Mouse (Mus musculus) erythroblast, adult 5-6 weeks (primary cell): ENCODE results near the gene Mab21l2. TPM values are rescaled to one million over a fixed set of nuclear protein-coding genes. Genes with fewer than 3 reads are reported as not detected.
A peak's percentile ranks its signal among the peaks of the same experiment; 100 is the strongest.

Experiments used
- ATAC-seq: replicated peaks from 2 replicates; pipeline ENCODE4 v1.8.0; 2016; ENCODE audit warnings: moderate number of reproducible peaks, mild to moderate bottlenecking, moderate TSS enrichment, inconsistent platforms; ENCODE audit not compliant: poor library complexity, low FRiP score, severe bottlenecking
- total RNA-seq, 2 experiments: library from RNA; stranded (forward) in 1 of 2; stranded (reverse) in 1 of 2; fragments of 150-400 nt in 1 of 2; fragments of 200-764, 138-1000 nt in 1 of 2; gene quantifications; 2 replicates each; pipeline versions ENCODE4 v1.2.3 to v1.2.4; 2015 to 2017; ENCODE audit warnings: low replicate concordance in 2 of 2

Gene Mab21l2
- total RNA-seq (2015; ENCODE audit: low replicate concordance): not detected in 2 replicates
- not detected in 2 replicates for total RNA-seq (2017; ENCODE audit: low replicate concordance)

GRCm38 (mm10) chr3:86548091-86549015 lies at the start of gene Mab21l2:
Gene Mab21l2, minus strand, starts transcription at chr3:86548629.
- ATAC-seq: no peak

- peak; percentile 62; the same call in 1 of the 2 replicates for ATAC-seq
Measured at GRCm38 (mm10) chr3:86575312-86575711, 26.9 kb upstream of the Mab21l2 start.

- no peak for ATAC-seq
Measured at GRCm38 (mm10) chr3:86572519-86573244, 24.3 kb upstream of the Mab21l2 start.

- ATAC-seq: no peak
Measured at GRCm38 (mm10) chr3:86571518-86571917, 23.1 kb upstream of the Mab21l2 start.

GRCm38 (mm10) chr3:86567312-86567711 lies 18.9 kb upstream of the Mab21l2 start:
- ATAC-seq: no peak

GRCm38 (mm10) chr3:86561396-86561795 lies 13.0 kb upstream of the Mab21l2 start:
- peak; percentile 78 for ATAC-seq

- peak; percentile 75 for ATAC-seq
Measured at GRCm38 (mm10) chr3:86561023-86561344, 12.6 kb upstream of the Mab21l2 start.

GRCm38 (mm10) chr3:86560281-86561022 lies 12.0 kb upstream of the Mab21l2 start:
- ATAC-seq: peak; percentile 33; the same call in 1 of the 2 replicates

GRCm38 (mm10) chr3:86559635-86560034 lies 11.2 kb upstream of the Mab21l2 start:
- no peak for ATAC-seq

- no peak for ATAC-seq
Measured at GRCm38 (mm10) chr3:86558976-86559375, 10.5 kb upstream of the Mab21l2 start.

GRCm38 (mm10) chr3:86552170-86552569 lies 3.7 kb upstream of the Mab21l2 start:
- ATAC-seq: no peak

GRCm38 (mm10) chr3:86551011-86551728 lies 2.7 kb upstream of the Mab21l2 start:
- ATAC-seq: no peak

GRCm38 (mm10) chr3:86550301-86551010 lies 2.0 kb upstream of the Mab21l2 start:
- no peak for ATAC-seq

GRCm38 (mm10) chr3:86547251-86547791 lies 1.1 kb downstream of the Mab21l2 start:
- ATAC-seq: no peak

GRCm38 (mm10) chr3:86546471-86547250 lies 1.8 kb downstream of the Mab21l2 start:
- peak; percentile 49 for ATAC-seq

- ATAC-seq: no peak
Measured at GRCm38 (mm10) chr3:86545945-86546344, 2.5 kb downstream of the Mab21l2 start.

- no peak for ATAC-seq
Measured at GRCm38 (mm10) chr3:86544785-86545184, 3.6 kb downstream of the Mab21l2 start.

- no peak for ATAC-seq
Measured at GRCm38 (mm10) chr3:86541863-86542397, 6.5 kb downstream of the Mab21l2 start.
